Mouse (Mus musculus): ENCODE data around the gene Gm853. TPM values are rescaled to one million over a fixed set of nuclear protein-coding genes. Genes with fewer than 3 reads are reported as not detected.

Gm853 gene
- polyA plus RNA-seq, 1 experiment from 2014 or later: not detected

DNA sequence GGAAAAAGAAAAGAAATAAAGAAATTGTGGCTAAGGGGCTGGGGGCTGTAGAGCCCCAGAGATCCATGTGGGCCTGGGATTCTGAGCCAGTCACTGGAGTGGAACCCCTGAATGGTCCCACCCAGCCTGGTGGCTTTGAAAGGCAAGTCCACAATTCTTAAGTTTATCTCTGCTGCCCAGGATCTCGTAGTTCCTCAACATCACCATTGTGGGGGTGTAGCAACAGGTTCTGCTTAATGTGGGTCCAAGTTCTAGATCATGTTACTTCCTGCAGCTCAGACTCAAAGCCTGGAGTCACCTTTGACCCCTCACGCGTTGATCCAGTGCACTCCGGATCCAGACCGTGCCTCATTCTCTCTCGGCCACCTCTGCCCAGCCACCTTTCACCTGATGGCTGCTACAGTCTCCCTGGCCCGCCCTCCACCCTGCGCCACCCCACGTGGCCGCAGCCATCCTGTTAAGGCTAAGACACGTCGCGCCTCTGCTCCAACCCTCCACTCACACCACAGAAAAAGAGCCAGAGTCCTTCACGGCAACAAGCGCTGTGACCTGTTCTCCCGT, 52.7 kb downstream of the Gm853 start:
- peaks cover 3% of the 10 kb centered on the region for H3K27me3 ChIP-seq (ENCODE audit: control insufficient read depth, insufficient read depth, low read length)
- no peaks in the 10 kb centered on the region for H3K9me3 ChIP-seq (ENCODE audit: control insufficient read depth, low read length)
- ATAC-seq (ENCODE audit: insufficient number of reproducible peaks, low FRiP score, low TSS enrichment, low read depth) (no peak), DNase-seq (ENCODE audit: low spot score) (no peak)
- no peak overlapping the region for H3K4me2 ChIP-seq (ENCODE audit: low read depth, severe bottlenecking)
- no peak overlapping the region for H3K27ac ChIP-seq (replicated peaks; ENCODE audit: low read depth, low read length)
- peaks cover 40% of the 10 kb centered on the region for H3K4me1 ChIP-seq (ENCODE audit: control insufficient read depth, insufficient read depth, low read length)
- H3K36me3 ChIP-seq (ENCODE audit: control insufficient read depth, insufficient read depth, low read length): no peaks in the 10 kb centered on the region
- H3K4me3 ChIP-seq (ENCODE audit: low read depth, low read length): no peak overlapping the region
- 85% methylated on average over 16 of the region's 16 CpGs for WGBS
- H3K9ac ChIP-seq (ENCODE audit: low read length): no peak overlapping the region

DNA sequence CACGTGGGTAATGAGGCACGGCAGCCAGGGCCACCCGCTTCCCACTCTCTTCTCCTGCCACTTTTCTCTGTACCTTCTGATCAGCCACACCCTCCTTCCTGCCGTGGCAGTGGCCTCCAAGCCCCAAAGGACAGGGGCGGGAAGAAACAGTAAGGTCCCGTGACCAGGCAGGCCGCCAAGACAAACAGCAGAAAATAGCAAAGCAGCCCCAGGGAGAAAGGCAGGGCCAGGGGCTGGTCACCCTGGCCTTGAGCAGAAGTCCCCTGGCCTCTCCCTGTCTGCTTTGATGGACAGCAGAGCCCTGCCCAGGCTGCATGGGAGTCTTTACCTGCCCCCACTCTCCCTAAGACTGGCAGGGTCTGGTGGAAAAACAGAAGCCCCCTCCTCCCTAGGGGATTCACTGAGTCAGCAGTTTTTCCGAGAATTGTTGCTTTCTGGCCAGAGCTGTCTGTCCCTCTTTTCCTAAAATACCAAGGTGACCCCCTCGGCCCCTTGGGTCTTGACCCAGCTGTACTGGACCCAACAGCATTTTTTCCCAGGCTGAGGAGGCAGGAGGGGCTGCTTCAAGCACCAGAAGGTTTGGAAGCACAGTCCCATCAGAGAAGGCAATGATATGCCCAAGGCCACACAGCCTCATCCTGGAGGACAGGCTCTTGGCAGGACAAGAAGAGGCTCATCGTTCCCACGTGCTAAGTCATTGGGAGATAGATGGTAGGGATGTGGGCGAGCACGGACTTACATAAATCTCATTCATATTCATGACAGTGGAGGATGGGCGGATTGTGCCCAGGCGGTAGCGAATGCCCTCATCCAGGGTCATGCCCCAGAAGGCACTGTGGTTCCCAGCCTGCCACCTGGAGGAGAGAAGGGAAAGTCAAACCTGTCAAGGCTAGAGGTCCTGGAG, 53.7 kb downstream of the Gm853 start:
- 50% methylated on average over 16 of the region's 16 CpGs for WGBS
- H3K27me3 ChIP-seq (ENCODE audit: control insufficient read depth, insufficient read depth, low read length): peaks cover 5% of the 10 kb centered on the region; the same call in 1 of the 2 replicates
- peaks cover 39% of the 10 kb centered on the region for H3K4me1 ChIP-seq (ENCODE audit: control insufficient read depth, insufficient read depth, low read length)
- no peaks in the 10 kb centered on the region for H3K36me3 ChIP-seq (ENCODE audit: control insufficient read depth, insufficient read depth, low read length)
- ATAC-seq (ENCODE audit: insufficient number of reproducible peaks, low FRiP score, low TSS enrichment, low read depth): no peak
- no peak for DNase-seq (ENCODE audit: low spot score)
- no peak overlapping the region for H3K9ac ChIP-seq (ENCODE audit: low read length)
- H3K4me3 ChIP-seq (ENCODE audit: low read depth, low read length): no peak overlapping the region
- no peaks in the 10 kb centered on the region for H3K9me3 ChIP-seq (ENCODE audit: control insufficient read depth, low read length)
- H3K27ac ChIP-seq (replicated peaks; ENCODE audit: low read depth, low read length): no peak overlapping the region
- no peak overlapping the region for H3K4me2 ChIP-seq (ENCODE audit: low read depth, severe bottlenecking)

DNA sequence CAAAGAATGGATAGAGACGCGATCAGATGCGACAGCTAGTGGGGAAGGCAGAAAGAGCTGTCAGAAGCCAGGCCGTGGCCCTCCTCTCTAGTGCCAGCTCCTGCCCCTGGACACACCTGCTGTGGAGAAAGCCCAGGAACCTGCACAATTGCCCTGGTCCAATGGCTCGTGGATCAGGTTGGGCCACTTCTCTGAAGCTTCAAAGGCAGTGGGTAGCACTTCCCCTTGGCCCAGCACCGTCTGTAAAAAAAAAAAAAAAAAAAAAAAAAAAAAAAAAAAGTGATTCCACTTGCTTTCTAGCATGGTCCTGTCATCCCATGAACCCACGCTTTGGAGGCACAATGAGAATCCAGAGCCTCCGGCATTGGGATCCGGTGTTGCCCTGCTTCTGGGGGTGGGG, 54.4 kb downstream of the Gm853 start:
- no peak overlapping the region for H3K27ac ChIP-seq (replicated peaks; ENCODE audit: low read depth, low read length)

DNA sequence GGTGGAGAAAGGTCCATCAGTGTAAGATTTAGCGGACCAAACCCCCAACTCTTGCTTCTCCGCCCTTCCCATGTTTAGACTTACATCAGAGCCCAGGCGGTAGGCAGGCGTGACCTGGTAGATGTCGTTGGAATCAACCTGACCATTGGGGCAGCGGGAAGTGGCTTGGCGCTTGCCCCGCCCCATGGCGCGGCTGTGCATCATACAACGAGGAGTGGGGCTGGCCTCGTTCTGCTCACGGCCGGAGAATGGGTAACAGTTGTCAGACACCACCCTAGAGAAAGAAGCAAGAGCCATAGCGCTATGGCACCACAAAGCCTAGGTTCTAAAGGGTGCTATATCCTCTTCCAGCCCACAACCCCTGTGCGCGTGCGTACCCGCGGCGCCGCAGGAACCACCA, 54.9 kb downstream of the Gm853 start:
- Histone ChIP-seq H3K4me3 (ENCODE audit: low read depth, low read length) (no peak overlapping the region), H3K27me3 (ENCODE audit: control insufficient read depth, insufficient read depth, low read length) (peaks cover 8% of the 10 kb centered on the region; the same call in 1 of the 2 replicates)

More for the DNA sequence above, 54.4 kb downstream of the Gm853 start:
- ATAC-seq (ENCODE audit: insufficient number of reproducible peaks, low FRiP score, low TSS enrichment, low read depth) (no peak), DNase-seq (ENCODE audit: low spot score) (no peak)
- H3K27me3 ChIP-seq (ENCODE audit: control insufficient read depth, insufficient read depth, low read length): peaks cover 3% of the 10 kb centered on the region; the same call in 1 of the 2 replicates
- no peaks in the 10 kb centered on the region for H3K9me3 ChIP-seq (ENCODE audit: control insufficient read depth, low read length)
- no peak overlapping the region for H3K9ac ChIP-seq (ENCODE audit: low read length)
- no peak overlapping the region for H3K4me3 ChIP-seq (ENCODE audit: low read depth, low read length)
- peak overlapping the region; percentile 28; the same call in 1 of the 2 replicates for H3K4me2 ChIP-seq (ENCODE audit: low read depth, severe bottlenecking)
- H3K36me3 ChIP-seq (ENCODE audit: control insufficient read depth, insufficient read depth, low read length): no peaks in the 10 kb centered on the region
- 49% methylated on average over 9 of the region's 9 CpGs for WGBS
- H3K4me1 ChIP-seq (ENCODE audit: control insufficient read depth, insufficient read depth, low read length): peaks cover 46% of the 10 kb centered on the region

DNA sequence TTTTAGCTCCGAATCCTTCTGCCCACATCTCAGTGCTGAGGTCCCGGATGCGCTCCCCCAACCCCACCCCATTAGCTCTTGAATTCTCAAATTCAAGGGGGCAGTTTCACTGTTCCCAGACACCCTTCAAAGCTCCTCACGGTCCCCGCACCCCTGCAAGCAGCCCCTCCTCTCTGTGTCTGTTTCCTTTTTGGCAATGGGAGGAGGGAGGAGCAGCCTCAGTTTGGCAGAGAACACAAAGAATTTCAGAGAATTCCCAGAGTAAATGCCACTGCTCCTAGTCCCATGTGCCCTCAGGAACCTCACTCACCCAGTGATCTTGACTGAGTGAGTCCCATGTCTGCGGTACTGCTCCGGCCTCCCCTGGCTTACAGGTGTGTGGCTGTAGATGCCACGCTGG, 55.6 kb downstream of the Gm853 start:
- H3K4me3 ChIP-seq (ENCODE audit: low read depth, low read length): no peak overlapping the region
- 79% methylated on average over 8 of the region's 8 CpGs for WGBS
- no peak overlapping the region for H3K27ac ChIP-seq (replicated peaks; ENCODE audit: low read depth, low read length)
- H3K9ac ChIP-seq (ENCODE audit: low read length): no peak overlapping the region
- ATAC-seq (ENCODE audit: insufficient number of reproducible peaks, low FRiP score, low TSS enrichment, low read depth) (no peak), DNase-seq (ENCODE audit: low spot score) (no peak)
- H3K4me2 ChIP-seq (ENCODE audit: low read depth, severe bottlenecking): no peak overlapping the region
- H3K9me3 ChIP-seq (ENCODE audit: control insufficient read depth, low read length): no peaks in the 10 kb centered on the region
- H3K4me1 ChIP-seq (ENCODE audit: control insufficient read depth, insufficient read depth, low read length): peaks cover 37% of the 10 kb centered on the region
- H3K27me3 ChIP-seq (ENCODE audit: control insufficient read depth, insufficient read depth, low read length): peaks cover 8% of the 10 kb centered on the region; the same call in 1 of the 2 replicates
- no peaks in the 10 kb centered on the region for H3K36me3 ChIP-seq (ENCODE audit: control insufficient read depth, insufficient read depth, low read length)

More for the DNA sequence above, 54.9 kb downstream of the Gm853 start:
- DNase-seq (ENCODE audit: low spot score): no peak
- whole genome bisulfite sequencing: 43% methylated on average over 22 of the region's 22 CpGs
- no peak overlapping the region for H3K9ac ChIP-seq (ENCODE audit: low read length)
- H3K9me3 ChIP-seq (ENCODE audit: control insufficient read depth, low read length): no peaks in the 10 kb centered on the region
- ATAC-seq (ENCODE audit: insufficient number of reproducible peaks, low FRiP score, low TSS enrichment, low read depth): no peak
- H3K4me2 ChIP-seq (ENCODE audit: low read depth, severe bottlenecking): peak overlapping the region; percentile 28; the same call in 1 of the 2 replicates
- no peaks in the 10 kb centered on the region for H3K36me3 ChIP-seq (ENCODE audit: control insufficient read depth, insufficient read depth, low read length)
- no peak overlapping the region for H3K27ac ChIP-seq (replicated peaks; ENCODE audit: low read depth, low read length)
- H3K4me1 ChIP-seq (ENCODE audit: control insufficient read depth, insufficient read depth, low read length): peaks cover 43% of the 10 kb centered on the region

DNA sequence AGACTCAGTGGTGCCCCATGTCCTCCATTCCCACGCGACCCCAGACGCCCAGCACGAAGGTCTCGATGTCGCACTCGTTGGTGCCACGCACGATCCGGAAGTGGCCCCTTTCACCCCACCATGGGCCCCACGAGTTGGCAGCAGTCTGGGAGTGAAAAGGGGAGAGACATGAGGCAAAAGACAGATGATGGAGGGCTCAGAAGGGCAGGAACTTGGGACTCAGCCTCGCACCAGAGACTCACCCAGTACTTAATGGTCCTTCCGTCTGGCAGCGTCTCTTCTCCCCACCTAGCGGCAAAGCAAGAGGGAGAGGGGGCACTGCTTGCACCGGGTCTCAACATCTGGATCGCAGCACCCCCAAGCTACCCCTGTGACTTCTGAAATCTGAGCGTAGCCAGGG, 56.1 kb downstream of the Gm853 start:
- WGBS: 71% methylated on average over 18 of the region's 18 CpGs
- no peak overlapping the region for H3K9ac ChIP-seq (ENCODE audit: low read length)
- peaks cover 8% of the 10 kb centered on the region; the same call in 1 of the 2 replicates for H3K27me3 ChIP-seq (ENCODE audit: control insufficient read depth, insufficient read depth, low read length)
- no peak for DNase-seq (ENCODE audit: low spot score)
- no peak for ATAC-seq (ENCODE audit: insufficient number of reproducible peaks, low FRiP score, low TSS enrichment, low read depth)
- peaks cover 32% of the 10 kb centered on the region for H3K4me1 ChIP-seq (ENCODE audit: control insufficient read depth, insufficient read depth, low read length)
- no peak overlapping the region for H3K4me2 ChIP-seq (ENCODE audit: low read depth, severe bottlenecking)
- H3K4me3 ChIP-seq (ENCODE audit: low read depth, low read length): no peak overlapping the region
- H3K9me3 ChIP-seq (ENCODE audit: control insufficient read depth, low read length): no peaks in the 10 kb centered on the region
- no peaks in the 10 kb centered on the region for H3K36me3 ChIP-seq (ENCODE audit: control insufficient read depth, insufficient read depth, low read length)
- no peak overlapping the region for H3K27ac ChIP-seq (replicated peaks; ENCODE audit: low read depth, low read length)

DNA sequence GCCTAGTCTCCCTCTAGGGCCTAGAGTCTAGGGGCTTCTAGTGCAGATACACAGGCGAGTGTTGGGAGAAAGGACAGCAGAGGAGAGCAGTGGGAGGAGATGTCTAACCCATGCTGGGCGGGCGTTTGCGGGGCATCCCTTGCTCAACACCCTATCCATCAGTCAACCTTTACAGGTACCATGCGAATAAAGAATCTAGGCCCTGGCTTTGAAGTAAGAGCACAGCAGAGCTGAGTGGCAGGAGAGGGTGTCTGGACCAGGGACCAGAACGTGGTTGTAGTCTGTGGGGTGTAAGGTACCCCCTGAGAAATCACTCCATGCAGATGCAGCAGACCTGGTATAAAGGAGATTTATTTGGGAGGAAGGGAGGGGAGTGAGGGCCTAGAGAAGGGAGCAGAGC, 58.1 kb downstream of the Gm853 start:
- Histone ChIP-seq H3K36me3 (ENCODE audit: control insufficient read depth, insufficient read depth, low read length) (no peaks in the 10 kb centered on the region), H3K4me1 (ENCODE audit: control insufficient read depth, insufficient read depth, low read length) (peaks cover 32% of the 10 kb centered on the region), H3K4me2 (ENCODE audit: low read depth, severe bottlenecking) (no peak overlapping the region), H3K9ac (ENCODE audit: low read length) (no peak overlapping the region), H3K4me3 (ENCODE audit: low read depth, low read length) (no peak overlapping the region), H3K9me3 (ENCODE audit: control insufficient read depth, low read length) (no peaks in the 10 kb centered on the region), H3K27me3 (ENCODE audit: control insufficient read depth, insufficient read depth, low read length) (peaks cover 8% of the 10 kb centered on the region; the same call in 1 of the 2 replicates), H3K27ac (replicated peaks; ENCODE audit: low read depth, low read length) (no peak overlapping the region)
- 71% methylated on average over 6 of the region's 6 CpGs for WGBS
- no peak for DNase-seq (ENCODE audit: low spot score)
- ATAC-seq (ENCODE audit: insufficient number of reproducible peaks, low FRiP score, low TSS enrichment, low read depth): no peak

DNA sequence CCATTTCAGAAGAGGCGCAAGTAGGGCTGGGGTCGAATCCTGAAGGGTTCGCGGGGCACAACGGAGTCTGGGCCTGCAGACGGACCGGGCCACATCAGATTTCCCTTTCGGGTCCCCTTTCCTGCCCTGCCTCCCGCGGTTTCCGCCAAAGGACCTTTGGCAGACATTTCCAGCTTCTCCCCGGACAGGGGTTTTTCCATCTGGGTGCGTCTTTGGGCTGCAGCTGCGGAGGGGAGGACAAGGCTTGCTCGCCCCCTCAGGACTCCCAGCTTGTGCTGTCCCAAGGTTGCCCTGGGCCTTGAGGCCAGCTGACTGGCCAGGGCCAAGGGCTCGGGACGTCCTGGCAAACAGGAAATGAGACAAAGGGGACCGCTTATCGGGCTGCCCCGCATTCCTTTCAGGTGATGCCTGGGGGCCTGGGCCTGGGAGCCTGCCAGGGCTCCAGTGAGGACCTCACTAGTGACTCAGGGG, 58.8 kb downstream of the Gm853 start:
- 4% methylated on average over 20 of the region's 20 CpGs for WGBS
- Histone ChIP-seq H3K9me3 (ENCODE audit: control insufficient read depth, low read length) (no peaks in the 10 kb centered on the region), H3K4me2 (ENCODE audit: low read depth, severe bottlenecking) (peak overlapping the region; percentile 43), H3K27me3 (ENCODE audit: control insufficient read depth, insufficient read depth, low read length) (peaks cover 8% of the 10 kb centered on the region; the same call in 1 of the 2 replicates), H3K4me3 (ENCODE audit: low read depth, low read length) (no peak overlapping the region; the same call in 1 of the 2 replicates), H3K27ac (replicated peaks; ENCODE audit: low read depth, low read length) (no peak overlapping the region), H3K36me3 (ENCODE audit: control insufficient read depth, insufficient read depth, low read length) (no peaks in the 10 kb centered on the region), H3K9ac (ENCODE audit: low read length) (peak overlapping the region; percentile 52), H3K4me1 (ENCODE audit: control insufficient read depth, insufficient read depth, low read length) (peaks cover 31% of the 10 kb centered on the region)
- peak; percentile 62 for DNase-seq (ENCODE audit: low spot score)
- ATAC-seq (ENCODE audit: insufficient number of reproducible peaks, low FRiP score, low TSS enrichment, low read depth): no peak
